Mouse (Mus musculus) T-helper 17 cell (primary cell): ENCODE data around the gene Med6.

Experiments used
- in situ Hi-C, 2 experiments: fragments of 300-600 bp; cut with MboI, MseI; formaldehyde crosslinking; loops; 1 replicate in 1 of 2; 2 replicates in 1 of 2; pipeline ENCODE4 v1.15.1; 2025; ENCODE audit warnings: high pct_unique_total_duplicates in 2 of 2

Med6 gene

DNA sequence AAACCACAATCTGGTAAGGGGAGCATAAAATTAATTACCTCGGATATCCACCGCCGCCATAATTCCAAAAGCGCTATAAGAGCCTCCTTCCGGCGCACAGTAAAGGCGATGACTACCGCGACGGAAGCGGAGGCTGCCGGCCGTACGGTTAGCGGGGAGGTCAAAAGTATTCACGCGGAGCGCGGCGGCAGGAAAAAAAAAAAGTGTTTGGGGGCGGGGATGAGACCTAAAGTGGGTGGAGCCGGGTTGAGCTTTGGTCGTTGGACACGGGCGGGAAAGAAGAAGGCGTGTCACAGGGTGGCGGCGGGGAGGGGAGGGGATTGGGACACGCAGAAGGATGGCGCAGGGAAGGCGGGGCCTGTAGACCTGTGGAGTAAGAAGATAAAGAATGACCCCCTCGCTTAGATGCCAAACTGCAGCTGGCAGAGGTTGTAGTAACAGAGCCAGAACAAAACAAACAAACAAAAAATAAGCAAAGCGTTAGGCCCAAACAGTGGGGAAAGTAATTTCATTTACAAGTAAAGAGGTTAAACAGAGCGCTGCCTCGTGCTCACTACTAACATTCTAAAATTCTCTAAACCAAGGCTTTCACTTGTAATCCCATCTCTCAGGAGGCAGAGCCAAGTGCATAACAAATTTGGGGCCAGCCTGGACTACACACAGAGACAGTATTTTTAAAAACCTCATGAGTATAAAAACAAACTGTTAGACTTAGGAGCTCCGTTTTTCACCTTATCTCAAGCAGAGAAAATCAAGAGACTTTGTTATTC is at the start of gene Med6:
Gene Med6, minus strand, starts transcription at position 107 of the 770 bp plus-strand sequence.
- in situ Hi-C loops = no loop called here

DNA sequence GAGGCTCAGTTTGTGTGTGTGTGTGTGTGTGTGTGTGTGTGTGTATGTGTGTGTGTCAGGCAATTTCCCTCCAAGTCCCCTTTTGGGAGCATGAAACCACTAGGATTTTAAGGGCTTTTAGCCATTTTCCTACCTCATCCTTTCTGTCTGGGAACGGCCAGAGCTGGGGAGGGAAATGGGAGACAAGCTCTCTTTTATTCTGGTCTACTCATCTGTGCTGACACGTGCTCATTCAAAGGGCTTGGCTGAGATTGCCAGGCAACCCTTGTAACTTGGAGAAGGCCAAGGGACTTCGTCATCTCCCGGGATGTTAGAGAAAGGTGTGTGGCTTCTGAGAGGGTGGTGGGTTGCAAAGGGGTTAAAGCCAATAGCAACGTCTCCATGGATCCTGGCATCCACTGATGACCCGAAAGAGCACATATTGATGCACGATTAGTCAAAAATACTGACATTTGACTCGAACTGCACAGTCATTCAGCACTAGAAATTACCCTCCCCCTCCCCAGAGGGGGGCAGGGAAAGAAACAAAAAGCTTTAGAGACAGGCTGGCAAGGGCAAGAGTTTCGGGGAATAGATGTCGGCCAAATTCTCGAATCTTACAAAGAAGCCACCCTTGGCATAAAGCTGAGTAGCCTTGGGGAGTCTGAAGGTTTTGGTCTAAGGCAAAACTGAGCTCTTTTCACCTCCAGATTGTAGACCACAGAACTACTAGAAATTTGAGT is 47.7 kb upstream of the Med6 start:
- in situ Hi-C loops = no loop called here

DNA sequence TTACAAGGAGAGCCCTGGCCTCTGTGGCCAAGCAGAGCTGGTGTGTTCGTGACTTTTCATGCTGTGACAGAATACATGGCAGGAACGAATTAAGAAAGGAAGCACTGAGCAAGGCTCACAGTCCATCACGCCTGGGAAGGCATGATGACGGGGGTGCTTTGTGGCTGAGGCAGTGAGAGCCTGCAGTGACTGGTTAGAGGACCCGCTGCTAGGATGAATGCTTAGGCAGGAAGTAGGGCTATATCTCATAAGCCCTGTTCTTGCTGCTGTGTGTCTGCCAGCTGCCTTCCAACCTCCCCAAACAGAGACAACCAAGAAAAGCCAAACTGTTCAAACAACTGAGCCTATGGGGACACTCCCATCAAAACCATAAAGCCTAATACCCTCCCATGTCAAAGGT is 45.8 kb upstream of the Med6 start:
- in situ Hi-C loops = no loop called here

DNA sequence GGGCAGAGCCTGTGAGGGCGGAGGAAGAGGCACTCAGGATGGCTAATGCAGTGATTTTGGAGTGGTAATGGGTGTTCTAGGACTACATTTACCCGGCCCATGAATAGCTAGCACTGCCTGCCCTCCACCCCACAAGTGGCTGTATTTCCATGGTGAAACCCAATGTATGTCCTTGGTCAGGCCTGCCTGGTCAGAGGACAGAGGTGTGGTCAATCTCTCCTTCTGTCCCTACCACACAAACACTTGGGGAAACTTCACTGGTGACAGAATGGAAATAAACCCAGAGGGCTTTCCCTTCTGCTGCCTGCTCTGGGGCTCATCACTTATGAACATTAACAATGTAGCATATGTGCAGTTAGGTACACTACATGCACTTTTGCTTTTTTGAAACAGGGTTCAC is 38.4 kb upstream of the Med6 start:
- in situ Hi-C loops = loop anchor here in 1 of 2 experiments (10.0 kb wide), 1 partner anchor 338 kb away; no protein-coding TSS in a partner anchor

DNA sequence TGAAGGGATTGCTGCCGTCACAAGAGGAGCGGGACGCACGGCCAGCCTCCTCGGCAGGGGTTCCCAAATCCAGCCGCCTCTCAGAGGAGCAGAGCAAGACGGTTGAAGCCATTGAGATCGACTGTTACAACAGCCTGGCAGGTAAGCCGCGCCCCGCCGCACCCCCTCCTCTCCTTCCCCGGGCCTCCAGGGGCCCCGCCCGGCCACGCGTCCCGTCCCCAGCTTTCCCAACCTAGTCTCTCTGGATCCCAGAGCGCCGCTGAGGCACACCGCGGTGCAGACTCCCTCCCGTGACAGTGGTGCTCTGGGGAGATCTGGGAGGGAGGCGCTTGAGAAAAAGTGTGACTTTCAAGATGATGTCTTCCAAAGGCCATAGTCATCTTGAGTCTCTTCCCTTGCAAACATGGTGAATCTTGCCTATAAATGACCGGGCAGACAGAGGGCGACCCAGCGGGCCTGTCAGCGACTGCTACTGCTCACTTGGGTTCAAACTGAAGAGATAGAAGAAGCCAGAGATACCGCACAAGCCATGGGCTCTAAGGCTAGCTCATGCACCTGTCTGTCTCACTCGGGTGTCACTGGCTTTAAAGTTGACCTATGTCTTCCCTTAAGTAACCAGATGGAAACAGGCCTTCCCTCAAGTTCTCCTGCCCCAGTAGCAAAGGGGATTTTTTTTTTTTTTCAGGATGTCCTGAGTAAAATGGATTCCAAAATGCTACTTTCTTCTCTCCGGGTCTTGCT is 37.0 kb upstream of the Med6 start:
- in situ Hi-C loops = loop anchor here in 1 of 2 experiments (10.0 kb wide), 1 partner anchor 337 kb away; no protein-coding TSS in a partner anchor

DNA sequence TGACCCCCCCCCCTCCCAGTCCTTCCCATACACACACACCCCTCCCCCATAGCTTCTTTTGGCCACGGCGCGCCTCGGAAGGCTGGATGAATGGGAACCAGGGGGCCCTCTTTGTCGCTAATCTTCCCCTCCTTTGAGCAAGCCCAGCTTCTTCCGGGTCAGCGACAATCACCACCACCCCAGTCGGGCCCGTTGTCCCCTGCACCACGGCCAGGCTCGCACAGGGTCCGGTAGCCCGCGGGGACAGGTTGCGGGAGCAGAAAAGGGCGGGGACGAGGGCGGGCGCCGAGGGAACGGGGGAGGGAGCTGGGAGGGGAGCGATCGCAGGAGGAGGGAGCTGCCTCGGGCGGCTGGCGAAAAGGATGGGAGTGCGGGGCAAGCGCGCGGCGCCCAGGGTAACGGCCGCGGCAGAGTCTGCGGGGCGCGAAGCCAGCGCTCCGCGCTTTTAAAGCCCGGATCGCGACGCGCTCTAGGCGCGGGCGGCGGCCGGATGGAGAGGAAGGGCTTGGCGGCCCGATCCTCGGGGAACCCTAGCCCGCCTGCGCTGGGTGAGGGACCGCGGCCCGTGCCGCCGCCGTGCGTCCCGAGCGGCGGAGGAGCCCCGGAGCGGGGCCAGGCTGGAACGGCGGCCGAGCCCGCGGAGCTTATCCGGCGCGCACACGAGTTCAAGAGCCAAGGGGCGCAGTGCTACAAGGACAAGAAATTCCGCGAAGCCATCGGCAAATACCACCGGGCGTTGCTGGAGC is 36.3 kb upstream of the Med6 start, which contains the start of gene Ttc9:
Gene Ttc9, plus strand, starts transcription at position 335 of the 746 bp plus-strand sequence.
- in situ Hi-C loops = loop anchor here in 1 of 2 experiments (10.0 kb wide), 1 partner anchor 336 kb away; no protein-coding TSS in a partner anchor

DNA sequence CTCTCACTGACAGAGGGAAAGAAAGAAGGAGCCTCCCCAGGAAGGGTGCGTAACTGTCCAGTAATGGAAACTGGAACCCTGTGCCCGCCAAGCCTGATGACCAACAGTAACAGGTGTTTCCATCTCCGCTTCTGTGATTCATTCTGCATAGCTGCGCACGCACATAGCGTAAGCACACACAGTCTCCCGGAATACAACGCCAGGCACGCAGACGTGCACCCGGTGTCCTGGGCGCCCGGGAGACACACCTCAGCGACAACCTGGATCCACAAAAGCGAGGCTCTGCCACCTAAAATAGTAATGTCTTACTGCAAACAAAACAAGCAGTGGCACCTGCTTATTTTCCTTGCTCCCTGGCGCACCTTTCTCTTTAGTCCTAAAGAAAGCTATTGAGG is 35.7 kb upstream of the Med6 start:
- in situ Hi-C loops = loop anchor here in 1 of 2 experiments (10.0 kb wide), 1 partner anchor 336 kb away; no protein-coding TSS in a partner anchor

DNA sequence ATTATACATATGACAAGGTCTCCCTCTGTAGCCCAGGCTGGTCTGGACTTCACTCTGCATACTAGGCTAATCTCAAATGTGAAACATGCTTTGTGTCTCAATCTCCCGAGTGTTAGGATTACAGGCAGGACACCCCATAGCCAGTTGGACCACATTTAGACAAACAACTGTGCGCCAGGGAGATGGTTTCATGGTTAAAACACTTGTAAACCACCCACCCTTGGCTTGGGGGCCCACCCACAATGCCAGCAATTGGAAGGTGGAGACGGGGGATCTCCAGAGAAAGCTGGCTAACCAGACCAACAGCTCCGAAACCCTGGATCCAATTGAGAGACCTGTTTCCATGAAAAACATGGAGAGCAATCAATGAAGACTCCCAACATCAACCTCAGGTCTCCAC is 33.3 kb upstream of the Med6 start:
- in situ Hi-C loops = no loop called here

DNA sequence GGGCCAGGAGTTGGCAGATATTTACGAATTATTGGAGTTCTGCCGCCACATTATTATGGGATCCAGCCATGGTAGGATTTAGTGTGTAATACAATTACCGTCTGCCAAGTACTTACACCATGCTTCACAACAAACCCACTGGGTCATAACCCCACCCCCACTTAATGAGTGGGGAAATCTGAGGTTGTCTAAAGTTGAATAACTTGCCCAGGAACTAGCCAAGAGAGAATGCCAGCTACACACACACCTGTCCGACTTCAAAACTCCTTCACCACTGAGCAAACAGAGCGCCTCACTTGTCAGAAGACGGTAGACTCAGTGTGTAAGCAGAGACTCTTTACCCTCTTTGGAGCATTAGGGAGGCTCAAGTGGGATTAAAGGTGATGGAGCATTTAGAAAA is 32.6 kb upstream of the Med6 start:
- in situ Hi-C loops = no loop called here

DNA sequence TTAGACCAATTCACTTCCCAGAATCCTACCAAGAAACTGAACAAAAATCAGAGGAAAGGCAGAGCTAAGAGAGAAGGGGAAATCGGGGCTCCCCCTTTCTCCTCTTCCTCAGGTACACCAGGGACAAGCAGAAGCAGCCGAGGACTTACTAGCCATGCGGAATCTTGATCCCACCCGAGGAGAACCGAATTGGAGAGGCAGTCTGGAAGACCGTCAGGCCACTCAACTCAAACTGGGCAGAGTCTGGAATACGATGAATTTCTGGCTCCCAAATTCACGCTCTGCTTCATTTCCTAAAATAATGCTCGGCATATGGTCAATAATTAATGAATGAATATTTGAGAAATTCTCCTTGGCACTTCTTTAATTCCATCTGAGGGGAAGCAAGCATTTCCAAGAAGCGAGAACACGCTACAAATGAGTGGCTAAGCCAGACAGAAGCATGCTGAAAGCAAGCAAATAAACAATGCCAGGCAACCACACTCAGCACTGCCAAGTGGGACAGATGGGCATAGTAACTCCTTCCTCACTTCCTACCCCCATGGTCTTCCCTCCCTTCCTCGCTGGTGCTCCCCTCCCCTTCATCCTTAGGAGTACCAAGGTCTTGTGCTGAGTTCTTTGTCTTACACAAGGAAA is 31.5 kb upstream of the Med6 start:
- in situ Hi-C loops = no loop called here

DNA sequence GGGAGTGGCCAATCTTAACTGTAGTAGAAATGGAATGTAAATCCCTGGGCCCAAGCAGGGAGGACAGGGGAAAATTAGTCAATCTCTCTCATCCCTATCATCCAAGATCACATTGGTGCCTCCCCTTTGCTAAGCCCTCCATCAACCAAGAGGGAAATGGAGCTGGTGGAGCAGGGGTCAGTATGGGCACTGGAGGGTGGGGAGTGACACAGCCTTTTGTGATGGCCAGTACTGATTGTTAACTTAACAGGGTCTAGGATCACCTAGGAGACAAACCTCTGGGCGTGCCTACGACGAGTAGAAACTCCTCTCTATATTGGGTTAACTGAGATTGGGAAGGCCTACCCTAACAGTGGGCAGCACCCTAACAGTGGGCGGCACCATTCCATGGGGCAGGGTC is 28.6 kb upstream of the Med6 start:
- in situ Hi-C loops = loop anchor here in 1 of 2 experiments (25.0 kb wide), 1 partner anchor 289 kb away; no protein-coding TSS in a partner anchor

DNA sequence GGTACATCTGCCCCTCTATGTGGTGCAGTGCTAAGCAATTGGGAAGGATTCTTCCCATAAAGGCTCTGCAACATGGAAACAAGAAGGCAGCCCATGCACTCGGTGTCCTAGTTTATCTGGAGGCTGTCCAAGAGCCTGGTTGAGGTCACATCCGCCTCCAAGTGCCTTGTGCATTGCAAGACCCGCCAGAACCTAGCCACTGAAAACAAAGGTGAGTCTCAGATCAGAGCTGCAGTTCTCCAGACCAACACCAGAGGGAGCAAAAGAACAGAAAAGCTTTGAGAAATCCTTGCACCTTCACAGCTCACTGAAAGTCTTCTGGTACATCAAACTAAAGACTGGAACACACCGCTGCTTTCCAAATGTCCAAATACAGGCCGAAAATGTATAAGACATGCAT is 24.5 kb upstream of the Med6 start:
- in situ Hi-C loops = loop anchor here (5.0 to 25.0 kb wide), 2 partner anchors 158 to 293 kb away; no protein-coding TSS in a partner anchor

DNA sequence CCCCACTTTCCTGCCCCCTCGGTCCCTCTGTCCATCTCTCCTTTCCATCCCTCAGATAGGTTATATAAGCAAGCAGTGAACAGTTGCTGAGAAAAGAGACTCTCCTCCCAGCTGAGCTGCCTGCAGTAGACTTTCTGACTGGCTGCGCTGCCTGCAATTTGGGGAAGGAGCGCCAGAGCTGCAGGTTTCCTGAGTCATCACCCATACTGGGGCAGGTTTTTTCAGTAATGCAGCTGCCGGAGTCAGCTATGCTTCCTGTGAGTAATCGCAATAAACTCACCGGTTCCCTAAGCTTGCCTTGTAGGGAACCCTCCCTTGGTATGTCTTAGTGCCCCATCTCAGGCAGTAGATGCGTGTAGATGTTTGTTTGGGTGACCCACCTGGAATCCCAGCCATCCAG is 22.2 kb upstream of the Med6 start:
- in situ Hi-C loops = loop anchor here (5.0 to 25.0 kb wide), 2 partner anchors 160 to 295 kb away; no protein-coding TSS in a partner anchor

DNA sequence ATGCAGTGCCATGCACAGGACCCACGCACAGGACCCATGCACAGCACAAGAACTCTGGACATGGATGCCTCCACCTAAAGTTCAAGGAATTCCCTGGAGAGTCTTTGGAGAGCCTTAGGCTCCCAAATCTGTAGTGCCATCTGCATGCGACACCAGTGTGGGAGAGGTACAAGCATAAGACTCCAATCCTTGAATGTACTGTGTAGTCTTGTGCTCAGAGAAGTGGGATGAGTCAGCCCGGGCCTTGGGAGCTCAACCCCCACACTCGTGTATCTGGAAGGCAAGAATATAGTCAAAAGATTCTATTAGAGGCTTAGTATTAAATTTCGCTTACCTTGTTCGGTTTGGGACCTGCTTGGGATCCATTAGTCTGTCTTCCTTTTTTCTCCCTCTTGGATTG is 21.0 kb upstream of the Med6 start:
- in situ Hi-C loops = loop anchor here (5.0 to 25.0 kb wide), 2 partner anchors 161 to 296 kb away; no protein-coding TSS in a partner anchor

DNA sequence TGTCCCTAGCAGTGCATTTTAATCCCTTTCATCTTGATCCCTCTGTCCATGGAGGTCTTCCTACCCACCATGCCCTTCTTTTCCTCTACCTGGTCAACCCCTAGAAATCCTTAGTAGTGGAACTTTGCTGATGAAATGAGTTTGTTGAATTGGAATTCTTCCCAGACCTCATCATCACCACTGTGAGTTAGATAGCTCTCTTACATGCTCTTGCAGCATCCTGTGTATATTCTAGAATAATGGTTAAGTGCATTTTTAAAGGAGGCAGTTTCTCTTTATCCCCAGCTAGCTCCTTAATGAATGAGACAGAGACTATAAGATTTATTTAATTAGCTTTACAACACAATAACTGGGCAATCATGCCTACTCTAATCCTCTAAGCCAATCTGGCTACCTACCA is 14.6 kb upstream of the Med6 start:
- in situ Hi-C loops = loop anchor here in 1 of 2 experiments (25.0 kb wide), 1 partner anchor 303 kb away; no protein-coding TSS in a partner anchor

DNA sequence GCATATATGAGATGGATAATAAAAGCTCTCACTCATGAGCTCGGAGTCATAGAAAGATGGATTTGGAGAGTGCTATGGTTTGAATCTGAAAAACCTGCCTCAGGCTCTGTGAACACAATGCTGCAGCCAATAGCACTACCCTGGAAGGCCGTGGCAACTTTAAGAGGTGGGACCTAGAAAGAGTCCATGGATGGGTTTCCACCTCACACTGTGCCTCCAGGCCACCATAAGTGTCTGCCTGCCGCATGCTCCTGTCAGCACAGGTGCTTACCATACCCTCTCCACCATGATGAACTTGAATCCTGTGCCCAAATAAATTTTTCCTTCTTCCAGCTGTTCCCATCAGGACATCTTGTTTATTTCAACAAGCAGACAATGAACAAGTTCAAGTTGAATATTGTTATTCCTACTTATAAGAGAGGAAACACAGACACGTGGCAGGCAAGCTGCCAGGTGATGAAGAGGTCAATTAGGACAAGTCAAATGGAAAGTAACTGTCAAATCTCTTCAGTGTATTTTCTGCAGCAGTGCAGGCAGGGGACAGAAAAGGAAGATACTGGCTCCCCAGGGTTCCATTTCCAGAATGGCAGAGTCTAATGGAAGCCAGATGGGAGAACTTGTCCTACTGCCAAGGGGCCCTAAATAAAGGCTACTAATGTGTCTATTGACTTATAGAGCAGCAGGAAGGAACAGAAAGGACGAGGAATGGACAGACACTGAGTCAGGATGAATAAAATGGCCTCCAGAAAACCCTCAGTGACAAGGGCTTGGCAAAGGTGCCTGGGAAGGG is 10.4 kb upstream of the Med6 start:
- in situ Hi-C loops = loop anchor here in 1 of 2 experiments (25.0 kb wide), 1 partner anchor 307 kb away; no protein-coding TSS in a partner anchor

DNA sequence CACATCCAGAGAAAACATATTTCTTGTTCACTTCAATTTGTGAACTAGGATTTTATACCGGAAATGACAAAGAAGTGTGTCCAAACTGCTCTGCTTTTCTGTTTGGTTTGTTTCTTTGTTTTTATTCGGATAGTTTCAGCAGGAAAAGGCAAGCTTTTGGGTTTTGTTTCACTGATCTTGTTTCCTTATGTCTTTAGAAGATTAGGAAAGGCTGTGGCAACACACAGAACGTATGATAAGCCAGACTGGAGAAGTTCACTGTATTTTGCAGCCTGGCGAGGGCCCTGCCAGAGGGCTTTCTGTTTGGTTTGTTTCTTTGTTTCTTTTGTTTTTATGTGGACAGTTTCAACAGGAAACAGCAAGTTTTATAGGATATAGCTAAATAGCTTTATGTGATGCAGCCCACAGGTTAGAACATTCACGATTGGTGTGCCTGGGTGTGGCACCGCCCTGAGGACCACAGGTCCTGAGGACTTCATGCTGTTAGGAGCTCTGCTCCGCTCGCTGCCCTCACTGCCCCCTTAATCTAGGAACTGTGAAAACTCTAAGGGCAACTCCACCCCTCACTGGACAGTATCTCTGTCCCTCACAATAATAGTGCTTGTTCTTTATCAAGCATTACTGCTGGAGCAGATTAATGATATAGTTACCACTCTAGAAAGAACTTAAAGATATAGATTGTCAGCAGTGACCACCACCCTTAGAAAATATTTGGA is 1.9 kb upstream of the Med6 start:
- in situ Hi-C loops = no loop called here

DNA sequence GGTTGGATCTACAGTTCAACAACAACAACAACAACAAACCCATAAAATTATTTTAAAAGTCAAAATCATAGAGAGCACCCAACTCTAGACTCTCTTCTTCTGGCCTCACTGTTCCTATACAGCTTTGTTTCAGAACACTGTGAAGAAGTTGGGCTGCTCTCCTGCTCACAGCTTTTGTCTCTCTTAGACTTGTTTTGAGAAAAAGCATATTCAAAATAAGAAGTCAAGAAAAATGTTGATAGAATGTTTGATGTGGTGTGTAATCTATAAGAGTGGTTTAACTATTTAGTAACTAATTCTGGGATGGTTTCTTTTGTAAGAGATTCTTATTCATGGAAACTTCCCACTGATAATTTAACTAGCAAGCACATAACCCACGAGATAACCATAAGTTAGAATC is 26.4 kb downstream of the Med6 start, which contains the start of gene Adam21:
Gene Adam21, minus strand, starts transcription at position 101 of the 400 bp plus-strand sequence.
- in situ Hi-C loops = no loop called here

DNA sequence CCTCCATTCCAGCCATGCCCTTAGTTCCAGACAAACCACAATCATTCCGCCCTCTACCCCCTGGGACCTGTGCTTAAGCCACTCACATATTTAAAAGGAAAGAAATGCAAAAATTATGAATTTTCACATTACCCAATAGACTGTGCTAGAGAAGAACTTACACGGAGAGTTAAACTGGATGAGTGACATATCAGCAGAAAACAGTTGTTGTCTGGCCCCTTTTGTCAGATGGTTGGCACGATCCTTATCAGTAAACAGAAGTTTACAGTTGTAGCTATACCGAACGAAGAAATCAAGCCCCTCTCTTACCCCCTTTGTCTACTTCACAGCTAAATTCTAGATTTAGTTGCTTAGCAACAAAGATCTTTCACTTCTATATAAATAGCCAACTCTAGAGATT is 26.9 kb downstream of the Med6 start:
- in situ Hi-C loops = no loop called here
